Mouse (Mus musculus): ENCODE results near the gene Klk1b4. TPM values are rescaled to one million over a fixed set of nuclear protein-coding genes. Genes with fewer than 3 reads are reported as not detected.
"Not testable (repeated sequence)": the region's sequence is repeated elsewhere in the genome, so short reads cannot be mapped to it uniquely, and the experiment has no call there.

The Klk1b4 gene
- polyA plus RNA-seq (2014; fragmentation: Nextera tagmentation; extraction: Ambion mirVana): not detected in 2 replicates

DNA sequence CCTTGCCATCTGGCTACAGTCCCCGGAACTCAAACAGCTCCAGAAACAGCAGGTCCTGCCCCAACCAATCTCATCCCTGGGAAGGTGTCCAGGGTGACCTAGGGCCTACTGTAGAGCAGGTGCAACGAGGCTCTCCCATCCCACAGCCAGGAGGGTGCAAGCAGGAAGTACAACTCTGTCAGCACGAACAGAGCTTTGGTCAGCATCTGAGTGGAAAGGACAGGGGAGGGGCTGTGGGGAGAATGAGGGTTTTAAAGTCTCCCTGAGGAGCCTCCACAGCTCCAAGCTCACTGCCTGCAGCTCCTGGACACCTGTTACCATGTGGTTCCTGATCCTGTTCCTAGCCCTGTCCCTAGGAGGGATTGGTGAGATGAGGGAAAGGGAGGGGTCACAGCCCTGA, at the start of gene Klk1b4:
TSS of gene Klk1b4 (plus strand) at position 301 of the 400 bp plus-strand sequence.
- H3K27ac ChIP-seq (ENCODE audit: low read depth, low read length); H3K36me3 ChIP-seq (ENCODE audit: control insufficient read depth, insufficient read depth, low read length); H3K27me3 ChIP-seq (ENCODE audit: control insufficient read depth, insufficient read depth, low read length); ATAC-seq (ENCODE audit: low FRiP score); DNase-seq (ENCODE audit: low spot score); H3K4me3 ChIP-seq (ENCODE audit: low read depth, low read length); H3K9me3 ChIP-seq (ENCODE audit: control insufficient read depth, low read length); H3K9ac ChIP-seq (ENCODE audit: low read depth, low read length); H3K4me2 ChIP-seq (replicated peaks; ENCODE audit: low read depth, low read length); H3K4me1 ChIP-seq (replicated peaks; ENCODE audit: control insufficient read depth, insufficient read depth, low read length): not testable (repeated sequence)
- WGBS: 63% methylated on average over 3 of the region's 3 CpGs

DNA sequence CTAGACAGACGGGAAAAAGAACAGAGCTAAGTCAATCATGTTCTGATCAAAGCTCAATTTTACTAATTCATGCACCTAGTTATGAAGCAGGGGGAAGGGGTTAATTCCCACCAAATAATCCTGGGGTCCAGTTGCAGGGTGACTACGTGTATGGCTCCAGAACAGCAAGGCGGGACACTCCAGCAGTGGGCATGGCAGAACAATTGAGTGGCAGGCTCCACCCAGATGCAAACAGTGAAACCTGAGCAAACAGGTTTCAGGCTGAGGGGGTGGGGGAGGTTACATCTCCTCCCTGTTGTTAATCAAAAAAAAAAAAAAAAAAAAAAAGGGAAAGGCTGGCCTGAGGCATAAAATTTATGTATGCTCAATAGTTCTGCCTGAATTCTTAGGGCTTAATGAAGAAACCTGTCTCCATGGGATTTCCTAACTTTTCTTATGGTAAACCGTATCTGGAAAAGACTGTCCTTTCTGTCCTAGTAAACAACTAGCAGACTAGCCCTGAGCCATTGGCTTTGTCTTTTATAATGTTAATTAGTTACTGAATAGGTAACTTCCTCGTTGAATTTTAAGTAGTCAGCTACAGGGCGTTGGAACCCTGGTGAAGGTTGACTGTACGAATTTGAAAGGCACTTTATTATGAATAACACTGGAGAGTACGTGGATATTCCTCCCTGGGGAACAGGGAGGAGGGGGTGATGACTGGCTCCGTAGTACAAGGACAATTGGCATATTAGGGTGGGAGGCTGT, 27.8 kb upstream of the Klk1b4 start:
- Histone ChIP-seq H3K4me2 (replicated peaks; ENCODE audit: low read depth, low read length) (no peak overlapping the region), H3K9me3 (ENCODE audit: control insufficient read depth, low read length) (no peaks in the 10 kb centered on the region), H3K27me3 (ENCODE audit: control insufficient read depth, insufficient read depth, low read length) (no peaks in the 10 kb centered on the region), H3K4me1 (replicated peaks; ENCODE audit: control insufficient read depth, insufficient read depth, low read length) (no peaks in the 10 kb centered on the region), H3K9ac (ENCODE audit: low read depth, low read length) (no peak overlapping the region), H3K4me3 (ENCODE audit: low read depth, low read length) (no peak overlapping the region), H3K27ac (ENCODE audit: low read depth, low read length) (no peak overlapping the region), H3K36me3 (ENCODE audit: control insufficient read depth, insufficient read depth, low read length) (no peaks in the 10 kb centered on the region)
- ATAC-seq (ENCODE audit: low FRiP score) (no peak), DNase-seq (ENCODE audit: low spot score) (no peak)
- whole genome bisulfite sequencing: 61% methylated on average over 9 of the region's 9 CpGs

DNA sequence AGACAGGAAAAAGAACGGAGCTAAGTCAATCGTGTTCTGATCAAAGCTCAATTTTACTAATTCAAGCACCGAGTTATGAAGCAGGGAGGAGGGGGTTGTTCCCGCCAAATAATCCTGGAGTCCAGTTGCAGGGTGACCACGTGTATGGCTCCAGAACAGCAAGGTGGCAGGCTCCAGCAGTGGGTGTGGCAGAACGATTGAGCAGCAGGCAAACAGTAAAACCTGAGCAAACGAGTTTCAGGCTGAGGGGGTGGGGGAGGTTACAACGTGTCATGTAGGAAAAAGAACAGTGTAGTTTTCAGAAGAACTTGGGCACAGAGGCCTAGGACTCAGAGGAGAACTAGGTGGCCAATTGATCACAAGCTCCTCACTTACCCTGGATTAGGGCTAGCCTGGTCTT, 20.7 kb upstream of the Klk1b4 start:
- H3K4me2 ChIP-seq (replicated peaks; ENCODE audit: low read depth, low read length); H3K9ac ChIP-seq (ENCODE audit: low read depth, low read length); H3K36me3 ChIP-seq (ENCODE audit: control insufficient read depth, insufficient read depth, low read length); ATAC-seq (ENCODE audit: low FRiP score); DNase-seq (ENCODE audit: low spot score); H3K27ac ChIP-seq (ENCODE audit: low read depth, low read length); H3K4me3 ChIP-seq (ENCODE audit: low read depth, low read length); H3K9me3 ChIP-seq (ENCODE audit: control insufficient read depth, low read length); H3K27me3 ChIP-seq (ENCODE audit: control insufficient read depth, insufficient read depth, low read length); H3K4me1 ChIP-seq (replicated peaks; ENCODE audit: control insufficient read depth, insufficient read depth, low read length): not testable (repeated sequence)
- 80% methylated on average over 8 of the region's 8 CpGs for WGBS

DNA sequence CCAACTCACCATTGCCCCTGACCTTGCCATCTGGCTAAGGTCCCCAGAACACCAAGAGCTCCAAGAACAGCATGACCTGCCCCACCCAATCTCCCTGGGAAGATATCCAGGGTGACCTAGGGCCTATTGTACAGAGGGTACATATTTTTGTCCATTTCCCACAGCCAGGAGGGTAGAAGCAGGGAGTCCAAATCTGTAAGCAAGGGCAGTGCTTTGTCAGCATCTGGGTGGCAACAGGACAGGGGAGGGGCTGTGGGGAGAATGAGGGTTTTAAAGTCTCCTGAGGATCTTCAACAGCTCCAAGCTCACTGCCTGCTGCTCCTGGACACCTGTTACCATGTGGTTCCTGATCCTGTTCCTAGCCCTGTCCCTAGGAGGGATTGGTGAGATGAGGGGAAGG, 19.3 kb upstream of the Klk1b4 start, which contains the start of gene Klk1b24:
TSS of gene Klk1b24 (plus strand) at position 301 of the 400 bp plus-strand sequence.
- not testable (repeated sequence) for H3K27ac ChIP-seq (ENCODE audit: low read depth, low read length); H3K4me2 ChIP-seq (replicated peaks; ENCODE audit: low read depth, low read length); H3K4me3 ChIP-seq (ENCODE audit: low read depth, low read length)

DNA sequence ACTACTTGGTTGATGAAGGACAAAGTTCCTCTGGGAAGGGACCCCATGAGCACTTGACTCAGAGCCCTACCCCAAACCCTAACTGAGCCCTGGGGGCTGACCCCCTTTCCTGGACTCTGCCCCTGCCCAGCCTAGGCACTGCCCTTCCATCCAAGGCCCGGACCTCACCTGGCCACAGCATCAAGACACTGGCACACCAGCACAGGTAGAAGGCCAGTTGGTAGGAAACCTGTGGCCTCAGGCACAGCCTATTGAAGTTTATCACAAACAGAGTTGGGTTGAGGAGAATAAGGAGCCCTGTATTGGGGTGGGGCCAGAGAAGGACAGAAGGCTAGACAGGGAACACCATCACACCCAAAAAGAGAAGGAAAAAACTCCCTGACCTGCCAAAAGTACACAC, 13.8 kb upstream of the Klk1b4 start:
- ATAC-seq (ENCODE audit: low FRiP score): not testable (repeated sequence)

More for the DNA sequence above, 19.3 kb upstream of the Klk1b4 start, which contains the start of gene Klk1b24:
- not testable (repeated sequence) for H3K36me3 ChIP-seq (ENCODE audit: control insufficient read depth, insufficient read depth, low read length); H3K9ac ChIP-seq (ENCODE audit: low read depth, low read length); H3K9me3 ChIP-seq (ENCODE audit: control insufficient read depth, low read length); ATAC-seq (ENCODE audit: low FRiP score); H3K27me3 ChIP-seq (ENCODE audit: control insufficient read depth, insufficient read depth, low read length); H3K4me1 ChIP-seq (replicated peaks; ENCODE audit: control insufficient read depth, insufficient read depth, low read length); DNase-seq (ENCODE audit: low spot score)

DNA sequence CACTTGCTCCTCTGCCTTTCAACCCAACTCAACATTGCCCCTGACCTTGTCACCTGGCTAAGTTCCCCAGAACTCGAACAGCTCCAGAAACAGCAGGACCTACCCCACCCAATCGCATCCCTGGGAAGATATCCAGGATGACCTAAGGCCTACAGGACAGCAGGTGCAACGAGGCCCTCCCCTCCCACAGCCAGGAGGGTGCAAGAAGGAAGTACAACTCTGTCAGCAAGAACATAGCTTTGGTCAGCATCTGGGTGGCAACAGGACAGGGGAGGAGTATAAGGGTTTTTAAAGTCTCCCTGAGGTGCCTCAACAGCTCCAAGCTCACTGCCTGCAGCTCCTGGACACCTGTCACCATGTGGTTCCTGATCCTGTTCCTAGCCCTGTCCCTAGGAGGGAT, 9.3 kb upstream of the Klk1b4 start, which contains the start of gene Klk1b3:
TSS of gene Klk1b3 (plus strand) at position 301 of the 400 bp plus-strand sequence.
- no peak within 1 kb of the TSS for H3K9ac ChIP-seq (ENCODE audit: low read depth, low read length)
- no peak for DNase-seq (ENCODE audit: low spot score)
- H3K4me3 ChIP-seq (ENCODE audit: low read depth, low read length): no peak within 1 kb of the TSS
- no peak within 1 kb of the TSS for H3K4me2 ChIP-seq (replicated peaks; ENCODE audit: low read depth, low read length)
- H3K27me3 ChIP-seq (ENCODE audit: control insufficient read depth, insufficient read depth, low read length): no peaks in the 10 kb centered on the region
- WGBS: 74% methylated on average over 3 of the region's 3 CpGs
- H3K9me3 ChIP-seq (ENCODE audit: control insufficient read depth, low read length): no peaks in the 10 kb centered on the region
- no peak within 1 kb of the TSS for H3K27ac ChIP-seq (ENCODE audit: low read depth, low read length)
- H3K36me3 ChIP-seq (ENCODE audit: control insufficient read depth, insufficient read depth, low read length): no peaks in the 10 kb centered on the region
- ATAC-seq (ENCODE audit: low FRiP score): no peak
- H3K4me1 ChIP-seq (replicated peaks; ENCODE audit: control insufficient read depth, insufficient read depth, low read length): no peaks in the 10 kb centered on the region

More for the DNA sequence above, 13.8 kb upstream of the Klk1b4 start:
- H3K9ac ChIP-seq (ENCODE audit: low read depth, low read length); H3K36me3 ChIP-seq (ENCODE audit: control insufficient read depth, insufficient read depth, low read length); H3K27ac ChIP-seq (ENCODE audit: low read depth, low read length); H3K9me3 ChIP-seq (ENCODE audit: control insufficient read depth, low read length); H3K27me3 ChIP-seq (ENCODE audit: control insufficient read depth, insufficient read depth, low read length); DNase-seq (ENCODE audit: low spot score); H3K4me3 ChIP-seq (ENCODE audit: low read depth, low read length); H3K4me2 ChIP-seq (replicated peaks; ENCODE audit: low read depth, low read length); H3K4me1 ChIP-seq (replicated peaks; ENCODE audit: control insufficient read depth, insufficient read depth, low read length): not testable (repeated sequence)
- WGBS: 92% methylated on average over 1 of the region's 1 CpGs

DNA sequence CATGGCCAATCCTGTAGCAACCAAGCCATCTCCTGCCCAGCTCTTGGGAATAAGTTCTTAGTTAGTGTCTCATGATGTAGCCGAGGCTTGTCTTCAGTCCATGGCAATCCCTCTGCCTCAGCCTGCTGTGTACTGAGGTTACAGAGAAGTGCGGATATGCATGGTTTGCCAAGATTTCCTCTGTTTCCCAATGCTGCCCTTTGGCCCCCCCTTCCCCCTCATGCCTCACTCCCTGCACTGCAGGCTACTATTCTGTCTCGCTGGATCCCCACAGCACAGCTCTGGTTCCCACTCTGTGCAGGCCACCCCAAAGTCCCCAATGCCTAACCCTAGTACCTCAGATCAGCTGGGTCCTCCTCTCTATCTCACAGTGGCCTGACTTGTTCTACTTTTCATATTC, 1.1 kb downstream of the Klk1b4 start:
- Histone ChIP-seq H3K4me1 (replicated peaks; ENCODE audit: control insufficient read depth, insufficient read depth, low read length) (no peaks in the 10 kb centered on the region), H3K36me3 (ENCODE audit: control insufficient read depth, insufficient read depth, low read length) (no peaks in the 10 kb centered on the region), H3K27ac (ENCODE audit: low read depth, low read length) (no peak overlapping the region), H3K4me2 (replicated peaks; ENCODE audit: low read depth, low read length) (no peak overlapping the region), H3K9me3 (ENCODE audit: control insufficient read depth, low read length) (no peaks in the 10 kb centered on the region), H3K27me3 (ENCODE audit: control insufficient read depth, insufficient read depth, low read length) (no peaks in the 10 kb centered on the region), H3K4me3 (ENCODE audit: low read depth, low read length) (no peak overlapping the region), H3K9ac (ENCODE audit: low read depth, low read length) (no peak overlapping the region)
- no peak for ATAC-seq (ENCODE audit: low FRiP score)
- 78% methylated on average over 3 of the region's 3 CpGs for WGBS
- DNase-seq (ENCODE audit: low spot score): no peak

DNA sequence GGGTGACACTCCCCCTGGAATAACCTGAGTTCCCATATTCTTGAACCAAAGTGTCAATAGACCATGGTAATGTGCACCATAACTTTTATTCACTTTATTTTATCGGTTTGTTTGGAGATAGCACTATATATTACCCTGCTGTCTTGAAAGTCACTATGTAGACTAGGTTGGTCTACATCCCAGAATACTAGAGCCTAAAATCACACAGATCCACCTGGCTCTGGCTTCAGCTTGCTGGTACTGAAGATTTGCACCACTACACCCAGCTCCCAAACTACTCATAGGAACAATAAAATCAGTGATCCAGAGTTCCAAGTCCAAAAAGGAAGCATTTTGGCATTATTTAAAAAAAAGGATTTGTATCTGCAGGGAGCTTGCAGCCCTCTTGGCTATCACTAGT, 8.4 kb downstream of the Klk1b4 start, which contains the start of gene Klk1b5:
TSS of gene Klk1b5 (plus strand) at position 301 of the 400 bp plus-strand sequence.
- Histone ChIP-seq H3K27me3 (ENCODE audit: control insufficient read depth, insufficient read depth, low read length) (no peaks in the 10 kb centered on the region), H3K4me2 (replicated peaks; ENCODE audit: low read depth, low read length) (no peak within 1 kb of the TSS), H3K27ac (ENCODE audit: low read depth, low read length) (no peak within 1 kb of the TSS), H3K9me3 (ENCODE audit: control insufficient read depth, low read length) (no peaks in the 10 kb centered on the region), H3K4me3 (ENCODE audit: low read depth, low read length) (no peak within 1 kb of the TSS), H3K36me3 (ENCODE audit: control insufficient read depth, insufficient read depth, low read length) (no peaks in the 10 kb centered on the region), H3K4me1 (replicated peaks; ENCODE audit: control insufficient read depth, insufficient read depth, low read length) (no peaks in the 10 kb centered on the region), H3K9ac (ENCODE audit: low read depth, low read length) (no peak within 1 kb of the TSS)
- DNase-seq (ENCODE audit: low spot score): no peak
- no peak for ATAC-seq (ENCODE audit: low FRiP score)
- WGBS: 76% methylated on average over 1 of the region's 1 CpGs

DNA sequence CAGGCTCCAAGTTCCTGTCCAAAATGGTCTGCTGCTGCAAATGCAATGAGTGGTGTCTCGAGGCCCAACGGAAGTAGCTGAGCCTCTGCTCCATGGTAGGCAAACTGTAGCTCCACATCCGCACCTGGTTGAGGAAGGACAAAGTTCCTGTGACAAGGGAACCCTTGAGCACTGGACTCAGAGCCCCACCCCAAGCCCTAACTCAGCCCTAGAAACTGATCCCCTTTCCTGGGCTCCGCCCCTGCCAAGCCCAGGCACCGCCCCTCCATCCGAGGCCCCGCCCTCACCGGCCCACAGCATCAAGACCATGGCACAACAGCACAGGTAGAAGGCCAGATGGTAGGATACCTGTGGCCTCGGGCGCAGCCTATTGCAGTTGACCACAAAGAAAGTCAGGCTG, 14.4 kb downstream of the Klk1b4 start:
- H3K4me2 ChIP-seq (replicated peaks; ENCODE audit: low read depth, low read length); H3K4me1 ChIP-seq (replicated peaks; ENCODE audit: control insufficient read depth, insufficient read depth, low read length); H3K9me3 ChIP-seq (ENCODE audit: control insufficient read depth, low read length); H3K36me3 ChIP-seq (ENCODE audit: control insufficient read depth, insufficient read depth, low read length); DNase-seq (ENCODE audit: low spot score); H3K9ac ChIP-seq (ENCODE audit: low read depth, low read length); H3K27ac ChIP-seq (ENCODE audit: low read depth, low read length); H3K27me3 ChIP-seq (ENCODE audit: control insufficient read depth, insufficient read depth, low read length); H3K4me3 ChIP-seq (ENCODE audit: low read depth, low read length); ATAC-seq (ENCODE audit: low FRiP score): not testable (repeated sequence)
- 72% methylated on average over 8 of the region's 10 CpGs for WGBS

Measured in hindbrain, embryonic 11.5 days (tissue).